Mouse (Mus musculus) bone marrow, adult 2 months (tissue): ENCODE measurements around the gene Fbxo36.

Experiments used
- CTCF ChIP-seq: fragments of 200-500 bp; IDR thresholded peaks from 2 replicates; pipeline ENCODE4 v1.5.1; 2011; ENCODE audit warnings: low read length, control low read depth; ENCODE audit not compliant: control insufficient read depth, insufficient read depth
- POLR2A ChIP-seq: fragments of 200-500 bp; IDR thresholded peaks from 2 replicates; pipeline ENCODE4 v1.6.1; 2011; ENCODE audit warnings: low read depth, mild to moderate bottlenecking, control low read depth, low read length, borderline replicate concordance; ENCODE audit not compliant: control insufficient read depth

GRCm38 (mm10) chr1:84877590-84877989 is 37.9 kb downstream of the Fbxo36 start:
- TF ChIP-seq CTCF (no peak), POLR2A (no peak)
